Mouse (Mus musculus) embryo, embryonic 11 days (tissue): ENCODE results near the gene Rras2.

ENCODE experiments used
- DNase-seq: peaks from one replicate; pipeline ENCODE4 v3.0.0-alpha.2; 2015

Rras2 gene

DNA sequence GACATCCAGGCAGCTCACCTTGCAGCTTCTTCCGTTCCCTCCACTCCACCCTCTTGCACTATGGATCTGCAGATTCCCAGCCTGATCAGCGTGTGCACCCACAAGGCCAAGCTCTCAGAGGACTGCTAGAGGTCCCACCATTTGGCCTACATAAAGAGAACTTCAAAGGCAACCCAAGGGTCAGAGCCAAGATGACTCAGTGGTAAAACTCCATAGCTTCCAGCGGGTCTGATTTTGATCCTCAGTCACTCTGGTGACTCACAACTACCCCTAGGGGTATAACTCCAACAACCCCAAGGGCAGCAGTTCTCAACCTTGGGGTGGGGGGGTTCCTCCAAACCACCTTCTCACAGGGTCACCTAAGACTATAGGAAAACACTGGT lies 47.1 kb downstream of the Rras2 start:
- no peak for DNase-seq

DNA sequence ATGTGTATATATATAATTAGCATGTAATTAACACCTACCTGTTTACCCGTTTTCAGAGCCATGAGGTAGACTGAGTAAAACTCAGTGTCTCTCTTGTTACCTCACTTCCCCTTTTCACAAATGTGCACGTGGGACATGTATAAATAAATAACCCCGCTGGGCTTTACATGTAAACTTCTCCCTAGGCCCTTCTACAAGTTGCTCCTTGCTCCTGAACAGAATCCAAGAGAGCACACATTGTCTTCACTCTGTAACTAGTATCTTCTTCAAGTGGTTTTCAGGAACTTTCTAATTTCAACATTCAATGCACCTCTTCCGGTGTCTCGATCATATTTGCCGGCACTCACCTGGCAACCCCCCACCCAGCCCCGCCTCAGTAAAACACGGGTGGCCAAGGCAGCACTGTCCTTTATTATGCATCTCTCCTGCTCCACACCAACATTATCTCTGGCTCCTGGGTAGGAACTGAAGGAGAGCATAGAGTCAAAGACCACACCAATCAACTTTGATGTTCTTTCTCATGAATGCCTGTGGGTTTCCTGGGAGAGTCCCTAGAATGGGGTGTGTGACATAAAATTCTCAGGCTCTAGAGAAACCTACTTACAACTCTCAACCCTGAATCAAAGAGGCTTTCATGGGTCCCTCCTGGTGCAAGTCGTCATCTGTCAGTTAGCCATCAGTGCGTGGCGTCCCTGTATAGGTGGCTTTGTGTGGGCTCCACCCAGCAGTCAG lies 47.7 kb downstream of the Rras2 start:
- no peak for DNase-seq

DNA sequence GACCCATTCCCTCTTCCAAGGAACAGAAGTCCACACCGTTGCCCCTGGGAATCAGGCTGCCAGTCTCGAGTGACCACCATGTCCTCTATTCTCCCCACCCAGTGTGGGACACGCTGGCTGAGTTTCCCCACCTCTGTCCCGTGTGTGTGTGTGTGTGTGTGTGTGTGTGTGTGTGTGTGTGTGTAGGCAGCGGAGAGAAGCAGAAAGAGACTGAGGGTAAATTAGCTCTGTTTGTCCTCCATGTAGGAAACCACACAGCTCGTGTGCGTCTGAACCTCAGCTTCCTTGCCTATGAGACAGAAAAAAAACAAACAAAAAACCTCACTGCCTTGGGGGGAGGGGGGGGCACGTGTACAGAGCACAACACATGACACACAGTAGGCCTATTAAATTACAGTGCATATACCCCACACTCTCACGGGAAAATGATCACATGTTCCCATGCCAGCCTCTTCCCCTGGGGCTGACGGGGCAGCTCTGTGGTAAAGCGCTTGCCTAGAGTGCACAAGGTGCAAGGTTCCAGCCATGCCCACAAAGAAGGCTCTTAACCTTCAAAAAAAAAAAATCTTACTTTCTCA lies 48.5 kb downstream of the Rras2 start:
- no peak for DNase-seq

DNA sequence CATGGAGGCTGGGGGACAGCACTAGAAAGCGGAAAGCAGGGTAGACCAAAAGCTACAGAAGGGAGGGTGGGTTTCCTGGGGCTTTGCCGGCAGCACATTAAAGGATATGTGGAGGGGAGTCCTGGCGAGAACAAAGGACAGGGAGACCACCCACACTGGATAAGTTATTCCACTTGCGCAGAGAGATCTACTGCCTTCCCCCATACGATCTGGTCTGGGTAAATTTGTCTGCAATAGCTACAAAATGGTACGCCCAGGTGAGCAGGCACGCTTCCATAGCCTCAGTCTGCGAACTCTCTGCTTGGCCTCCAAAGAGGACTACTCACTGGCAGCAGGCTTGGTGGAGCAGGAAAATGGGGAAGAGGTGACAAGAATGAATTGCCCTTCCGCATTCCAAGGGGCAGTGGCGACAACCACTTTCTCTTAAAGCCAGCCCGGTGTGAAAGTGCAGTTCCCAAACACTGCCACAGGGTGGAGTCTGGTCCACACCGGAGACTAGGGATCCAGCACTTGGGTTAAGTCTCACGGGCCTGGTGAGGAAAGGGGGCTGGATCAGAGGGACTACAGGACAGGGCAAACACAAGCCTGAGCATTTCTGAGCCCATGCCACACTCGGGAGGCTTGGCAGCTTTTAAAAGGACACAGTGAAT lies 50.9 kb downstream of the Rras2 start:
- DNase-seq, result peak; percentile 88

DNA sequence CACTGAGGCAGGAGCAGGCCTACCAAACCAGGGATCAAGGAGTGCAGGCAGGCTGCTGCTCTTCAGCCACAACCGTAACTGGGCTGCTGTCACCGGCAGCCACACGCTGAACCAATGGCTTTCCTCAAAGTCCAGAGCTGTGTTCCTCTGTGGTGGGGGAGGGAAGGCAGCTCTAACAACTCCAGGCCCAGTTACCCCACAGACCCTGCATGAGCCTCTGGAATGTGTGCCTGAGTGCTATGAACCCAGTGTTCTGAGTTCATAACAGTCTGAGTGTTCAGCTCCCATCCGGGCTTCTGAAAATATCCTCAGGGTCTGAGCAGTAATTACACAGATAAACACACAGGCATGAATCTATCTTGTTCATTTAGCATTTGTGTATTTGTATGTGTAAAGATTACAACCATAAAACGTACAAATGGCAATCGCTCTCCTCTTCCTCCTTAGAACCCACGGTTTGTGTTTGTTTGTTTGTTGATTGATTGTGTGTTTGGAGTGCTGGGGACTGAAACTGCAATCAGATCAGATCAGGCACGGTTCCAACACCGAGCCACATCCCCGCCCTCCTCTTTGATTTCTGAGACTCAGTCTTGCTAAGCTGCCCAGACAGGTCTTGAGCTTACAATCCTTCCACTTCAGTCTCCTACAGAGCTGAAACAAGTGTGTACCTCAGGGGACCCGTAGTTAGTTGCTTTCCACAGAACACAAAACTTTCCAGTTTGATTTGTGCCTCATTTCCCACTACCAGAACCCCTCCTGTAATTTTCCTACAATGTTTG lies 52.0 kb downstream of the Rras2 start:
- peak; percentile 34 for DNase-seq

DNA sequence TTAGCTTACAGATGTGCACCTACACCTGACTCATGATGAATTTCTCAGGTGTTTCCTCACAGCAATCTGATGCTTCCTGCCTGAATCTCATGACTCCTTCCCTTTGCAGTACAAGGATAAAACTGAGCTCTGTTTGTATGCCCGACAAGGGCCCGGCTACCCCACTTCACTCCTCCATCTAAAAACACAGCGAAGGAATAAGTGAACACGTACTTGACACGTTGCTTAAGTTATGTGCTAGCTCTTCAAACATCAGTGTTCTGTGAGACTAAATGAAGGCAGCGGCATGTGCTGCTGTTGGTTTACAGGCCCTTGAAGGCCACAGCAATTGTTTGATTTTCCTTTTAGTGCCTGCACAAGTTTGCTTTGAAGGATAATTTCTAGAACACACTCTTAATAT lies 53.6 kb downstream of the Rras2 start:
- no peak for DNase-seq

DNA sequence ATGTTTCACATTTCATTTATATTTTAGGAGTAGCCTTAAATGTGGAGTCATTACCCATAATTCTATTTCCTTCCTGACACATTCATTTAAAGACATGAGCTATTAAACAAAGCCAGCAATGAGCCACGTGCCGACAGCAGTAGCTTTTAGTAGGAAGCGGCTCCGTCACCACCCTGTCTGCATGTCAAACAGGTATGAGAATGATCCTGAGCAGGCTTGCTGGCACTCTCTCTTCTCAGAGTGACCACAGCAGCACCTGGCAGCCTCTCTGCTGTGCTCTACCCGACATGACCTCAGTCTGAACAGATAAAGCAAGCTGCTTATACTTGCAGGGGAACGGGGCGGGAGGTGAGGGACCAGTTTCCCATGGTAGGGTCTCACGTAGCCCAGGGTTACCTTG lies 54.0 kb downstream of the Rras2 start:
- no peak for DNase-seq

DNA sequence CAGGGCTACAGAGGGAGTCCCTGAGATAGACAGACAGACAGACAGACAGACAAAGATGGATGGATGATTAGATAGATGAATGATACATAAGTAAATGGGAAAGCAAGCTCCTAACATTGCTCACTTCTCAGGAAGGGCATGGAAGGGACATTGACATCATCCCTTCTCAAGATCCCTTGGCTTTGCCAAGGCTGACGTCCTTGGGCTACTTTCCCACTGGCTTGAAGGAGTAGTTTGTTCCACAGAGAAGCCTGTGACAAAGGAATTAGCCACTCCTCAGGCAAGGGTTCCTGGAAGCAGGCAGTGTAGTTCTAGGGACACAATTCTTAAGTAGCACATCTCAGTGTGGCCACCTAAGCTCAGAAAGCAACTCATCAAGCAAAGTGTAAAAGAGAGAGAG lies 55.1 kb downstream of the Rras2 start:
- DNase-seq, result no peak

DNA sequence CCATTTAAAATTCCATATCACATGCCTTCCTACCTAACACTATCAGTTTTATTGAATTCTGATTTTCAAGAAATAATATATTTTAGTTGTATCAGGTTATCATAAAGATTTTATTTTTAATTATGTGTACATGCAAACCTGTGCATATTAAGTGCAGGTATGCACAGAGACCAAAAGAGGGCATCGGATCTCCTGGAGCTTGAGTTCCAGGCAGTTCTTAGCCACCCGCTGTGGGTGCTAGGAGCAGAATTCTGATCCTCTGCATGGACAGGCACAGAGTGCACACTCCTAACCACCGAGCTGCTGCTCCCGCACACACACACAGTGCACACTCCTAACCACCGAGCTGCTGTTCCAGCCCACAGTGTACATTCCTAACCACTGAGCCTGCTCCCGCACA lies 57.1 kb downstream of the Rras2 start:
- no peak for DNase-seq

DNA sequence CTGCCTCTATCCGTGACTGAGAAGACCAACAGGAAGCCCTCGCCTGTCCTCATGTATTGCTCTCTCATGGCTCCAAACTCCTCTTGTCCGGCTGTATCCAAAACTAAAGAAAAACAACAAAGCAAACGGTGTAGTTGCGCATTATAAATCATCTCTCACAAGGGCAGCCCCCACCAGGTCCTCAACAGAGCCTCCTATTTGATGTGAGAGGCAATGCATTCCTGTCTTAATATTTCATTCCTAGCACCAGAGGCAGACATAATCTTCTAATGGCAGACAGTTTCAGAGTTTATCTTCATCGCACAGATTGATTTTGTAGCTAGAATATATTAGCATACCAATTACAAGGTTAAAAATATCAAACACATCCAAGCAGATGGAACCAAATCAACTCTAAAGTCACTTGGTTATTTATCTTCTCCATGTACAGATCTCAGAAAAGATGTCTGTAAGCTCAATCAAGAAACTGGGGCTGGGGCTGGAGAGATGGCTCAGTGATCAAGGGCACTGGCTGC lies 58.6 kb downstream of the Rras2 start:
- DNase-seq, result no peak

DNA sequence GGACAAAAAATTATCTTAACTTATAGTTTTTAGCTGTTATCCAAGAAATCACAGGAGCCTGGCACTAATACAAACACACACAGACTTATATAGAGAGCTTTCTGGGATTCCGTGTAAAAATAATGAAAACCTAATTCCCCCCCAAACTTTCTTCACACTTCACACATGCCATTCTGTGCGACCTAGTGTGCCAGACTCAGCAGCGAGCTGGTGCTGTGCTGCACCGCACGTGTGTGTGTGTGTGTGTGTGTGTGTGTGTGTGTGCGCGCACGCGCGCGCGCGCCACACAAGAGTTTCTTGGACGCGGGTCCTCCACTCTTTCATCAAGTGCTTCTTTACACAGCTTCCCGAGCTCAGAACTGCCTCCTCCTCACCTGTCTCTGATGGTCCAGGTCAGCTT lies 59.4 kb downstream of the Rras2 start:
- DNase-seq, result no peak

DNA sequence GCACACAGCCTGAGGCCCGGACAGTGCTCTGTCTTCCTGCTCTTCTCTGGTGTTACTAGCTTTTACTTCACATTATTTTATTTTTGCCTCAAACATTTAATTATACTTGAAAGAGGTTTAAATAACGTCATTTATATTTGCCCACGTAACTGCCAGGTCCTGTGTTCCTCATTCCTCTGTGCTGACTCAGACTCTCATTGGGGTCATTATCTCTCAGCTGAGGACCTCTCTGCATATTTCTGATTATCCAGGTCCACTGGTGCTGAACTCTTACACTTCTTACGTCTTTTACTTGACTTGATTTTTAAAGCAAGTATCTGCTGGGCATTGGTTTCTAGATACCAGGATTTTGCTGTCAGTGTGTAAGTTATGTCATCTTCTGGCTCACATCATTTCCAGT lies 63.9 kb downstream of the Rras2 start:
- no peak for DNase-seq

DNA sequence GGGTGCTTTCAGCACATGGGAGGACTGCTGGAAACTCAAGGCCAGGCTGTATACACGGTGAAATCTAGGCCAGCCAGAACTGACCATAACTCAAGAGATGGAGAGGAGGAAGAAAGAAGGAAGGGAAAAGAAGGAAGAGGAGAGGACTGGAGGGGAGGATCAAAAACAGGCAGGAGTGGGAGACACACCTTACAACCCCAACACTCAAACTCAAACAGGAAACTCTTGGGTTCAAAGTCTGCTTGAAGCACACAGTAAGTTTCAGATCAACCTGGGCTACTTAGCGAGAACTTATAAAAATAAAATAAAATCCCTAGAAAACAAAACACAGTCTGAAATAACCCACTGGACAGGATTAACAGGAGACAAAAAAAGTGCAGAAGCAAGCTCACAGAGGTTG lies 71.8 kb downstream of the Rras2 start:
- no peak for DNase-seq

DNA sequence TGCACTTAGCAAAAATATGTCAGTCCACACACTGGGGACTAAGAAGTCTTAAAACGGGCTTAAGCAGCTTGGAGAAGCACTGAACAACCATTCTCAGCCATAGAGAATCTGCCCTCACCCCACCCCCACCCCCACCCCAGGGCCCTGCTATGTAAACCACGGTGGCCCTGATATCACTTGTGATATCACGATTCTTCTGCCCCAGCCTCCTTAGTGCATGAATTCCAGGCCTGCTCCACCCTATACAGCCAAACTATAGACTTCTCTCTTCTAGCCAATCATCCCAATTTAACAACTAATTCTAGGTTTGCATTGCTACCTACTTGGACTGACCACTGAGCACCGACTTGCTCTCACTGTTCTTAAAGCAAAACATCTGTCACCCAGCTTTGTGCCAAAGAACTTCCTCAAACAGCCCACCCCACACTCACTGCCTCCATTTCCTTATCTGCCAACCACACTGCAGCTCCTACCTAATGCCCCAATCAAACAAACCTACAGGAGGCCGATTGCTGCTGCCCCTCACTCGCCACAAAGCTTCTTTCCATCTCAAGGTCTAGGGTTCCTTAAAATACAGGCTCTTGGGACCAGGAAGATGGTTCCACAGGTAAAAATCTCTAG lies 73.5 kb downstream of the Rras2 start:
- no peak for DNase-seq

DNA sequence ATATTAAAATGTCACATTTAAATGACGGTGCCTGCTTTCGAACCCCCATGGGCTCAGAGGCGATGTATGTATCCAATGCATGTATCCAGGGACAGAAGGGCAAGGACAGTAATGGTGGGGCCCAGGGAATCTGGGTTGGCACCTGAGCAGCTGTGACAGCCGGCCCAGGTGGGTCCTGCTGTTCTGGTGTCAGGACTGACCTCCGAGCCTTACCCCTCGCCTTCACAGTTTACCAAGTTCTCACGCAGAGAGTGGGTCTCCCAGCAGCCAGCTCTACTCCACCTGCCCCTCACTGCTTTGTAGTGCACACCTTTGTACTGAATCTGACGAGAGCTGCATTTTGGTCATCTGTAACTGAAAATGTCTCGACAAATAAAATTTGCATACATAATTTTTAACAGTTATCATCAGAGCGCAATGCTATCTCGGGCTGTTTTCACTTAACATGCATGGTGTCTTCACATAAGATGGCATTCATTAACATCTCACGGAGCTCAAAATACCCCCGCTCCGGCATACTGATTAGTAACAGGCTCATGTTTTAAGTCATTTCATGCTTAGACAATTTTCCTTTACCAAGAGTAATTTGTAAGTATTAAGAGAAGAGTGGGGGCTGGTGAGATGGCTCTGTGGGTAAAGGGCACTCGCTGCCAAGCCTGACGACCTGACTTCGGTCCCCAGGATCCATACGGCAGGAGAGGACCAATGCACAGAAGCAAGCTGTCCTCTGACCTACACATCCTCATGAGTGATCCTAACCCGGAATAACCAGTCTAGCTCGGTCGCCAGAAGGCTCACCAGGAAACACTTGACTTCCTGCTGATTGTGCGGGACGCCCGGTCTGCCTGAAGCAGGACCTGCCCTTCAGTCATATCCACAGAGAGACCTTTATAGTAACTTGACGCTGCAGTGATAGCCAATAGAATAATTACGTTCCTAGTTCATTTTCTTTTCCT lies 74.3 kb downstream of the Rras2 start:
- no peak for DNase-seq

DNA sequence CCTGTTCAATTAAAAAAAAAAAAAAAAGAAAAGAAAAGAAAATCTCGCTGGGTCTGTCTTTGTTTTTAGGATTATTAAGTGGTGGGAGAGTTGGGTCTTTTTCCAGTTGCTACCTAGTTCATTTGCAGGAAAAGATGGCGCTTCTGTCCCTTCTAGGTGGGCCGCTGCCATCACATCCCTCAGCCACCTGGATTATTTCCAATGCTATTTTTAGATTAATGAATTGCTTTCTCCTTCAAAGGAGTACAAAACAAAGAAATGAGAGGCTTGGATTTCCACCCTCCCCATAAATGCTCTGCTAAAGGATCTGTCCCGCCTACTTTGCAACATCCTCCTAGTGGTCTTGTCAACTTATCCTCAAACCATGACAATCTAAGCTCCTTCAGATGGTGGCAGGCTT lies 76.2 kb downstream of the Rras2 start:
- no peak for DNase-seq

DNA sequence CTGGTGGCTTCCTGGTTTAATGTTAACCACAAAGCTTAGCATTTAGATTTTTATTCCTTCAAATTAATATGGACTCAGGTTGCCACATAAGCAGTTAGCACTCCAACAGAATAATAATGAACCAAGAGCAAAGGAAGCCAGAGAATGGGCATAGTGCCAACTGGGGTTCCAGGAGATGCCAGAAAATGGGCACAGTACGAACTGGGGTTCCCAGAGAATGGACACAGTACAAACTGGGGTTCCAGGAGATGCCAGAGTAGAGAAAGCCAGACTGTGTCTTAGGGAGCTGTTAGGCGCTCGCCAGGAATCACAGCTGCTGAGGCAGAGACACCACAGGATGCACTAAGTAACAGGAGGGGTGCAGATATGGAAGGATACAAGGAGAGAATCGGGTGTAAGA lies 80.3 kb downstream of the Rras2 start:
- no peak for DNase-seq

DNA sequence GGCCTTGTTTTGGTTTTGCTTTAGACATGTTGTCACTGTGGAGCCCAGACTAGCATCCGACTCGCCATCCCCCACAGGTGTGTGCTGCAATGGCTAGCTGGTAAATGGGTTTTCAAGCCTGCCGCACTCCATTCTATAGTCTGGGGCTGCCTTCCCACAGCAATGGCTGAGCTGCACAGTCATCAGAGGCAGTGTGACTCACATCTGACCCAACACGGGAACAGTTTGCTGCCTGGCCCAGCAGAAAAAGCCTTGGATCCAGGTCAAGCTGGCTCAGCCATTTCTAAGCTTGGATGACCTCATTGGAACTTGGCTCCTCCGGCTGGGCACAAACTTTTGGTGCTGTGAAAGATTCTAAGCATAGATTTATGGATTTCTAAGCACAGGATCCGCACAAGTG lies 88.0 kb downstream of the Rras2 start:
- DNase-seq, result no peak

DNA sequence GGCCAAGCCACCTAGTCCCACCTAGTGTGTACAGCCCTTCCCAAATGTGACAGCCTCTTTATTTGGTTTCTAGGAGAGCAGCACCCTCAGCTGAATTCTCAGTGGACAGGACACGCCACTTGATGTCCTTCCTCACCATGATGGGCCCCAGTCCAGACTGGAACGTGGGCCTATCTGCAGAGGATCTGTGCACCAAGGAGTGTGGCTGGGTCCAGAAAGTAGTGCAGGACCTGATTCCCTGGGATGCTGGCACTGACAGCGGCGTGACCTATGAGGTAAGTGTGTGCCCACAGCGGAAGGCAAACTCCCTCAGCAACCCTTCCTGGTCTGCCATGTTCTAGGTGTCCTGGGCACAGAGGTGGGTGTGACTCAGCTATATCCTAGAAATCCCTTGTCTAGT lies 88.8 kb downstream of the Rras2 start:
- no peak for DNase-seq

DNA sequence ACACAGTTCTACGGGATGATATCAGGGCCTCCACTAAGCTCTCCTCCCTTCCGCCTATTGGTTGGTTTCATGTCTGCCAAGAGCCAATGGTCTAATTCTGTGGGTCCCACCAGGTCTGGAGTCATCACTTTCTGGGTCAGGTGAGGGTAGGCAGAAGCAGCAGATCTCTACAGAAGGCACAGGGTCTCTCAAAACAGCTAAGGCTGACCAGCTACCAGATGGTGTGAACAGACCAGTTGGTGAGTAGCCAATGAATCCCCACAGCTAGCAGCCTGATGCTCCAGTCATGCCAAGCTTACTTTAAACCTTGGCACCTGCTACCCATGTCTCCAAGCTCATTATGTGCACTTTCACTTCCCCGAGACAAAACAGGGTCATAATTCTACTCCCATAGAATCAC lies 90.2 kb downstream of the Rras2 start:
- DNase-seq, result no peak

DNA sequence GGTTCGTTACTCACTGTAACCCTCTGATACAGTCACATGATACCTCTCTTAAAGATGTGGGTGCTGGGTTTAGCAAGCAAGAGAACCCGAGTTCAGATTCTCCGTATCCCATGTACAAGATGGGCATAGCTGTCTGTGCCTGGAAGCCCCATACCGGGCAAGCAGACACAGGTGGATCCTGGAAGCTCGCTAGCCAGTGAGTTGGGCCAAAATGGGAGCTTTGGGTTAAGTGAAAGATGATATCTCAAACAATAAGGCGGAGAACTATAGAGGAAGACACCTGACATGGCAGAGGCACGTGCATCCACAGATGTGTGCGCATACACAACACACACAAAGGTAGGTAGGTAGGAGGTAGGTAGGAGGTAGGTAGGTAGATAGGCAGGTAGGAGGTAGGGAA lies 90.7 kb downstream of the Rras2 start:
- no peak for DNase-seq

DNA sequence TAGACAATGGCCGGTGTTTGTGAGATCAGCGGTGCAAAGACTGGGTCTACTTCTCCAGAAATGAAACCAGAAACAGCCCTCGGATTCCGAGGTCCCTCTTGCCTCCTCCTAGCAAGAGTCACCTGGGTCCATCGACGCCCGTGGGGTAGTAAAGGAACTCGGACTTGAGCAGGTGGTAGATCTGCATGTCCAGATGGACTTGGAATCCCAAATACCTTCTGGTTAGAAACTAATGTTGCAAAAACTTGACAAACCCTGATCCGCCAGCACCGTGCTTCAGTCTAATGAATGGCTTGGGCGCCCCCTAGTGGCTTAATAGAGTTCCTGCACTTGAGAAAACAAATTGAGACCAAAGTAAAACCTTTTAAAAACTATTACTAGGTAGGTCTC lies 96.9 kb downstream of the Rras2 start:
- DNase-seq, result peak; percentile 87
